Mouse (Mus musculus) pancreas, adult 10 weeks (tissue): ENCODE results near the gene Olfr1441. TPM values are rescaled to one million over a fixed set of nuclear protein-coding genes. Genes with fewer than 3 reads are reported as not detected.

Experiments used
- polyA plus RNA-seq: library from polyadenylated mRNA; stranded (reverse); fragments of 350-450 nt; fragmentation: Illumina TruSeq; extraction: RNeasy Lipid Tissue Mini Kit (QIAGEN cat#74804); gene quantifications from one replicate; pipeline ENCODE4 v1.2.3, GENCODE M21; 2015; ENCODE audit warnings: low read depth, low replicate concordance; ENCODE audit not compliant: insufficient read depth

Gene Olfr1441
- not detected for polyA plus RNA-seq

GRCm38 (mm10) chr19:12417361-12417760 is at the start of gene Olfr1441:
Gene Olfr1441 (plus strand): TSS chr19:12417433.

GRCm38 (mm10) chr19:12386979-12387378 is 30.3 kb upstream of the Olfr1441 start, which contains the start of gene Olfr1440:
Gene Olfr1440 (plus strand): TSS chr19:12387279.

GRCm38 (mm10) chr19:12427605-12428004 is 10.4 kb downstream of the Olfr1441 start, which contains the start of gene Pfpl:
Gene Pfpl (plus strand): TSS chr19:12427905.

GRCm38 (mm10) chr19:12460282-12461249 is 43.3 kb downstream of the Olfr1441 start, which contains the start of gene Mpeg1:
Gene Mpeg1 (plus strand): TSS chr19:12460779.

Other genes with a start within 250 kb of the Olfr1441 start
- gene Olfr1555-ps1, start 247.3 kb upstream of the Olfr1441 start, polyA plus RNA-seq: not detected
- gene Olfr1431, start 216.8 kb upstream of the Olfr1441 start, polyA plus RNA-seq: not detected
- gene Olfr1432, start 184.8 kb upstream of the Olfr1441 start, polyA plus RNA-seq: not detected
- not detected for gene Olfr262, start 175.8 kb upstream of the Olfr1441 start, polyA plus RNA-seq
- not detected for gene Olfr235, start 156.4 kb upstream of the Olfr1441 start, polyA plus RNA-seq
- gene Olfr1434, start 137.6 kb upstream of the Olfr1441 start, polyA plus RNA-seq: not detected
- gene Olfr1436, start 118.3 kb upstream of the Olfr1441 start, polyA plus RNA-seq: not detected
- not detected for gene Olfr1437, start 92.3 kb upstream of the Olfr1441 start, polyA plus RNA-seq
- not detected for gene Olfr1438-ps1, start 81.5 kb upstream of the Olfr1441 start, polyA plus RNA-seq
- gene Olfr1440, start 30.2 kb upstream of the Olfr1441 start, polyA plus RNA-seq: not detected
- not detected for gene Pfpl, start 10.5 kb downstream of the Olfr1441 start, polyA plus RNA-seq
- 3.8 TPM for gene Mpeg1, start 43.3 kb downstream of the Olfr1441 start, polyA plus RNA-seq
- gene Dtx4, start 84.0 kb downstream of the Olfr1441 start, polyA plus RNA-seq: 5.9 TPM
- 2.0 TPM for gene Fam111a, start 128.3 kb downstream of the Olfr1441 start, polyA plus RNA-seq
- not detected for gene Gm4952, start 182.5 kb downstream of the Olfr1441 start, polyA plus RNA-seq
- gene Glyat, start 215.9 kb downstream of the Olfr1441 start, polyA plus RNA-seq: not detected